Mouse (Mus musculus): ENCODE data around the gene March1. TPM values are rescaled to one million over a fixed set of nuclear protein-coding genes. Genes with fewer than 3 reads are reported as not detected.
"Not testable (repeated sequence)": the region's sequence is repeated elsewhere in the genome, so short reads cannot be mapped to it uniquely, and the experiment has no call there.

March1 gene
- polyA plus RNA-seq, 1 experiment from 2014 or later, result 0.90 TPM

- ATAC-seq (ENCODE audit: insufficient number of reproducible peaks, insufficient read depth, low FRiP score, low TSS enrichment), result no peak
- Histone ChIP-seq H3K27me3 (no peaks in the 10 kb centered on the region), H3K4me3 (no peak overlapping the region), H3K4me1 (no peaks in the 10 kb centered on the region), H3K9me3 (no peaks in the 10 kb centered on the region), H3K27ac (no peak overlapping the region), H3K4me2 (replicated peaks) (no peak overlapping the region), H3K36me3 (no peaks in the 10 kb centered on the region), H3K9ac (no peak overlapping the region)
Measured at GRCm38 (mm10) chr8:66397811-66398210, 780.1 kb downstream of the March1 start.

- H3K27me3 ChIP-seq, result no peaks in the 10 kb centered on the region
- no peak overlapping the region for H3K4me3 ChIP-seq
- H3K36me3 ChIP-seq, result no peaks in the 10 kb centered on the region
- no peak overlapping the region for H3K27ac ChIP-seq
- no peaks in the 10 kb centered on the region for H3K4me1 ChIP-seq
- H3K4me2 ChIP-seq (replicated peaks), result no peak overlapping the region
- H3K9me3 ChIP-seq, result no peaks in the 10 kb centered on the region
- WGBS, result 59% methylated on average over 1 of the region's 1 CpGs
- ATAC-seq (ENCODE audit: insufficient number of reproducible peaks, insufficient read depth, low FRiP score, low TSS enrichment), result no peak
- no peak overlapping the region for H3K9ac ChIP-seq
Measured at GRCm38 (mm10) chr8:66400050-66400449, 782.4 kb downstream of the March1 start.

- 81% methylated on average over 2 of the region's 2 CpGs for WGBS
- H3K27ac ChIP-seq, result no peak overlapping the region
- no peaks in the 10 kb centered on the region for H3K4me1 ChIP-seq
- no peaks in the 10 kb centered on the region for H3K9me3 ChIP-seq
- H3K36me3 ChIP-seq, result no peaks in the 10 kb centered on the region
- no peaks in the 10 kb centered on the region for H3K27me3 ChIP-seq
- H3K4me3 ChIP-seq, result no peak overlapping the region
- no peak for ATAC-seq (ENCODE audit: insufficient number of reproducible peaks, insufficient read depth, low FRiP score, low TSS enrichment)
- H3K9ac ChIP-seq, result no peak overlapping the region
- H3K4me2 ChIP-seq (replicated peaks), result no peak overlapping the region
Measured at GRCm38 (mm10) chr8:66404711-66405414, 787.2 kb downstream of the March1 start.

GRCm38 (mm10) chr8:66405796-66406195 lies 788.1 kb downstream of the March1 start:
- H3K27ac ChIP-seq; H3K4me3 ChIP-seq; H3K9me3 ChIP-seq; H3K4me2 ChIP-seq (replicated peaks); H3K4me1 ChIP-seq; H3K36me3 ChIP-seq; H3K9ac ChIP-seq; H3K27me3 ChIP-seq; ATAC-seq (ENCODE audit: insufficient number of reproducible peaks, insufficient read depth, low FRiP score, low TSS enrichment): not testable (repeated sequence)
- WGBS, result 75% methylated on average over 4 of the region's 4 CpGs

GRCm38 (mm10) chr8:66406596-66407361 lies 789.1 kb downstream of the March1 start:
- H3K4me3 ChIP-seq, result no peak overlapping the region
- no peaks in the 10 kb centered on the region for H3K9me3 ChIP-seq
- no peaks in the 10 kb centered on the region for H3K4me1 ChIP-seq
- no peaks in the 10 kb centered on the region for H3K27me3 ChIP-seq
- 84% methylated on average over 6 of the region's 6 CpGs for WGBS
- no peak overlapping the region for H3K27ac ChIP-seq
- ATAC-seq (ENCODE audit: insufficient number of reproducible peaks, insufficient read depth, low FRiP score, low TSS enrichment), result no peak
- no peaks in the 10 kb centered on the region for H3K36me3 ChIP-seq
- H3K4me2 ChIP-seq (replicated peaks), result no peak overlapping the region
- no peak overlapping the region for H3K9ac ChIP-seq

GRCm38 (mm10) chr8:66410080-66410615 lies 792.4 kb downstream of the March1 start:
- H3K9me3 ChIP-seq, result no peaks in the 10 kb centered on the region
- no peaks in the 10 kb centered on the region for H3K27me3 ChIP-seq
- no peak for ATAC-seq (ENCODE audit: insufficient number of reproducible peaks, insufficient read depth, low FRiP score, low TSS enrichment)
- H3K4me1 ChIP-seq, result no peaks in the 10 kb centered on the region
- H3K27ac ChIP-seq, result no peak overlapping the region
- H3K9ac ChIP-seq, result no peak overlapping the region
- no peaks in the 10 kb centered on the region for H3K36me3 ChIP-seq
- H3K4me3 ChIP-seq, result no peak overlapping the region
- WGBS, result 76% methylated on average over 9 of the region's 9 CpGs
- no peak overlapping the region for H3K4me2 ChIP-seq (replicated peaks)

- Histone ChIP-seq H3K27me3 (no peaks in the 10 kb centered on the region), H3K27ac (no peak overlapping the region), H3K9ac (no peak overlapping the region), H3K9me3 (no peaks in the 10 kb centered on the region), H3K36me3 (no peaks in the 10 kb centered on the region), H3K4me1 (no peaks in the 10 kb centered on the region), H3K4me3 (no peak overlapping the region), H3K4me2 (replicated peaks) (no peak overlapping the region)
- ATAC-seq (ENCODE audit: insufficient number of reproducible peaks, insufficient read depth, low FRiP score, low TSS enrichment), result no peak
- whole genome bisulfite sequencing, result 53% methylated on average over 2 of the region's 2 CpGs
Measured at GRCm38 (mm10) chr8:66413101-66413500, 795.4 kb downstream of the March1 start.

GRCm38 (mm10) chr8:66415234-66415633 lies 797.5 kb downstream of the March1 start:
- H3K4me1 ChIP-seq, result no peaks in the 10 kb centered on the region
- H3K36me3 ChIP-seq, result no peaks in the 10 kb centered on the region
- H3K9me3 ChIP-seq, result no peaks in the 10 kb centered on the region
- no peak overlapping the region for H3K27ac ChIP-seq
- no peaks in the 10 kb centered on the region for H3K27me3 ChIP-seq
- H3K4me3 ChIP-seq, result no peak overlapping the region
- 86% methylated on average over 2 of the region's 2 CpGs for WGBS
- ATAC-seq (ENCODE audit: insufficient number of reproducible peaks, insufficient read depth, low FRiP score, low TSS enrichment), result no peak
- no peak overlapping the region for H3K9ac ChIP-seq
- no peak overlapping the region for H3K4me2 ChIP-seq (replicated peaks)

- H3K36me3 ChIP-seq; H3K27ac ChIP-seq; H3K27me3 ChIP-seq; H3K4me2 ChIP-seq (replicated peaks); H3K4me3 ChIP-seq; H3K9ac ChIP-seq; ATAC-seq (ENCODE audit: insufficient number of reproducible peaks, insufficient read depth, low FRiP score, low TSS enrichment); H3K4me1 ChIP-seq; H3K9me3 ChIP-seq: not testable (repeated sequence)
- WGBS, result 85% methylated on average over 4 of the region's 4 CpGs
Measured at GRCm38 (mm10) chr8:66417591-66417990, 799.9 kb downstream of the March1 start.

GRCm38 (mm10) chr8:66430639-66431038 lies 812.9 kb downstream of the March1 start:
- Histone ChIP-seq H3K9me3 (no peaks in the 10 kb centered on the region), H3K27me3 (no peaks in the 10 kb centered on the region), H3K9ac (no peak overlapping the region), H3K27ac (no peak overlapping the region), H3K4me1 (no peaks in the 10 kb centered on the region), H3K4me3 (no peak overlapping the region), H3K4me2 (replicated peaks) (no peak overlapping the region), H3K36me3 (no peaks in the 10 kb centered on the region)
- no peak for ATAC-seq (ENCODE audit: insufficient number of reproducible peaks, insufficient read depth, low FRiP score, low TSS enrichment)
- 73% methylated on average over 2 of the region's 2 CpGs for WGBS

GRCm38 (mm10) chr8:66433577-66433976 lies 815.9 kb downstream of the March1 start:
- no peaks in the 10 kb centered on the region for H3K9me3 ChIP-seq
- no peak for ATAC-seq (ENCODE audit: insufficient number of reproducible peaks, insufficient read depth, low FRiP score, low TSS enrichment)
- H3K36me3 ChIP-seq, result no peaks in the 10 kb centered on the region
- no peak overlapping the region for H3K9ac ChIP-seq
- no peak overlapping the region for H3K27ac ChIP-seq
- H3K27me3 ChIP-seq, result no peaks in the 10 kb centered on the region
- no peaks in the 10 kb centered on the region for H3K4me1 ChIP-seq
- no peak overlapping the region for H3K4me2 ChIP-seq (replicated peaks)
- H3K4me3 ChIP-seq, result no peak overlapping the region

GRCm38 (mm10) chr8:66436804-66437203 lies 819.1 kb downstream of the March1 start:
- Histone ChIP-seq H3K9me3 (no peaks in the 10 kb centered on the region), H3K9ac (no peak overlapping the region), H3K36me3 (no peaks in the 10 kb centered on the region), H3K4me3 (no peak overlapping the region), H3K4me1 (no peaks in the 10 kb centered on the region), H3K27ac (no peak overlapping the region), H3K27me3 (no peaks in the 10 kb centered on the region), H3K4me2 (replicated peaks) (no peak overlapping the region)
- WGBS, result 88% methylated on average over 1 of the region's 1 CpGs
- no peak for ATAC-seq (ENCODE audit: insufficient number of reproducible peaks, insufficient read depth, low FRiP score, low TSS enrichment)
